Mouse (Mus musculus) hindbrain, embryonic 10.5 days (tissue): Measurements from ENCODE around the gene Rab44. TPM values are rescaled to one million over a fixed set of nuclear protein-coding genes. Genes with fewer than 3 reads are reported as not detected.

ENCODE experiments used
- DNase-seq: peaks from one replicate; pipeline ENCODE4 v3.0.0-alpha.2; 2017; ENCODE audit warnings: low spot score
- H3K27ac ChIP-seq: fragments of 300-500 bp; sonication (generic); 2 replicates; pipeline ENCODE4 v1.5.1; 2016; ENCODE audit warnings: mild to moderate bottlenecking, moderate library complexity
- H3K27me3 ChIP-seq: fragments of 300-500 bp; sonication (generic); 2 replicates; pipeline ENCODE4 v1.6.1; 2016; ENCODE audit warnings: mild to moderate bottlenecking; ENCODE audit not compliant: poor library complexity, insufficient read depth, severe bottlenecking
- H3K36me3 ChIP-seq: fragments of 300-500 bp; sonication (generic); 2 replicates; pipeline ENCODE4 v1.6.1; 2016; ENCODE audit warnings: mild to moderate bottlenecking, moderate library complexity
- H3K4me1 ChIP-seq: fragments of 300-500 bp; sonication (generic); replicated peaks from 2 replicates; pipeline ENCODE4 v1.6.1; 2016; ENCODE audit warnings: mild to moderate bottlenecking
- H3K4me3 ChIP-seq: fragments of 300-500 bp; sonication (generic); 2 replicates; pipeline ENCODE4 v1.5.1; 2016; ENCODE audit warnings: mild to moderate bottlenecking, moderate library complexity
- H3K9me3 ChIP-seq: fragments of 300-500 bp; sonication (generic); 2 replicates; pipeline ENCODE4 v1.6.1; 2016; ENCODE audit warnings: mild to moderate bottlenecking, moderate library complexity
- WGBS: fragments of 180-500 bp; shearing (Covaris S2); methylation state at CpG from one replicate; pipeline ENCODE4 v1.1.7; 2016; 5-methylcytosine and 5-hydroxymethylcytosine counted together
- polyA plus RNA-seq: library from polyadenylated mRNA; unstranded; fragments of >200 nt; fragmentation: Nextera tagmentation; extraction: Ambion mirVana; gene quantifications from 2 replicates; pipeline ENCODE4 v1.2.1, GENCODE M21; 2016

Gene Rab44
- polyA plus RNA-seq, 1 experiment from 2014 or later, result not detected

GRCm38 (mm10) chr17:29147773-29148172 lies 33.8 kb downstream of the Rab44 start:
- peaks cover 26% of the 10 kb centered on the region for H3K4me1 ChIP-seq
- 78% methylated on average over 6 of the region's 6 CpGs for WGBS
- H3K9me3 ChIP-seq, result peaks cover 9% of the 10 kb centered on the region; the same call in 1 of the 2 replicates
- DNase-seq, result no peak
- 0 out of 2 replicates have a peak, but pooled peaks cover 6% of the 10 kb centered on the region for H3K27me3 ChIP-seq
- no peaks in the 10 kb centered on the region for H3K36me3 ChIP-seq
- H3K4me3 ChIP-seq, result no peak overlapping the region
- H3K27ac ChIP-seq, result no peak overlapping the region; the same call in 1 of the 2 replicates

GRCm38 (mm10) chr17:29149766-29150165 lies 35.8 kb downstream of the Rab44 start:
- WGBS, result 80% methylated on average over 7 of the region's 7 CpGs
- H3K27me3 ChIP-seq, result 0 out of 2 replicates have a peak, but pooled peaks cover 6% of the 10 kb centered on the region
- peaks cover 9% of the 10 kb centered on the region; the same call in 1 of the 2 replicates for H3K9me3 ChIP-seq
- DNase-seq, result no peak
- H3K4me3 ChIP-seq, result no peak overlapping the region
- H3K4me1 ChIP-seq, result peaks cover 32% of the 10 kb centered on the region
- no peaks in the 10 kb centered on the region for H3K36me3 ChIP-seq
- H3K27ac ChIP-seq, result no peak overlapping the region

GRCm38 (mm10) chr17:29152547-29152946 lies 38.6 kb downstream of the Rab44 start:
- H3K36me3 ChIP-seq, result no peaks in the 10 kb centered on the region
- H3K4me3 ChIP-seq, result no peak overlapping the region
- H3K9me3 ChIP-seq, result no peaks in the 10 kb centered on the region
- 70% methylated on average over 5 of the region's 5 CpGs for WGBS
- peaks cover 48% of the 10 kb centered on the region for H3K4me1 ChIP-seq
- H3K27me3 ChIP-seq, result 0 out of 2 replicates have a peak, but pooled peaks cover 3% of the 10 kb centered on the region
- 0 out of 2 replicates have a peak overlapping the region, but pooled peaks have one; percentile 23 for H3K27ac ChIP-seq
- DNase-seq, result no peak

- 91% methylated on average over 13 of the region's 13 CpGs for WGBS
- peaks cover 41% of the 10 kb centered on the region for H3K4me1 ChIP-seq
- no peak overlapping the region for H3K27ac ChIP-seq
- no peak overlapping the region for H3K4me3 ChIP-seq
- no peak for DNase-seq
- no peaks in the 10 kb centered on the region for H3K9me3 ChIP-seq
- no peaks in the 10 kb centered on the region for H3K36me3 ChIP-seq
- H3K27me3 ChIP-seq, result no peaks in the 10 kb centered on the region
Measured at GRCm38 (mm10) chr17:29154247-29154646, 40.3 kb downstream of the Rab44 start.

GRCm38 (mm10) chr17:29155355-29156135 lies 41.6 kb downstream of the Rab44 start:
- Histone ChIP-seq H3K27ac (peak overlapping the region; percentile 45; the same call in 1 of the 2 replicates), H3K4me3 (no peak overlapping the region), H3K9me3 (no peaks in the 10 kb centered on the region), H3K27me3 (no peaks in the 10 kb centered on the region), H3K36me3 (no peaks in the 10 kb centered on the region), H3K4me1 (peaks cover 42% of the 10 kb centered on the region)
- WGBS, result 58% methylated on average over 12 of the region's 12 CpGs
- DNase-seq, result peak; percentile 18

- WGBS, result 78% methylated on average over 16 of the region's 16 CpGs
- 0 out of 2 replicates have a peak overlapping the region, but pooled peaks have one; percentile 45 for H3K27ac ChIP-seq
- peaks cover 42% of the 10 kb centered on the region for H3K4me1 ChIP-seq
- DNase-seq, result no peak
- no peaks in the 10 kb centered on the region for H3K27me3 ChIP-seq
- no peak overlapping the region for H3K4me3 ChIP-seq
- H3K9me3 ChIP-seq, result peaks cover 5% of the 10 kb centered on the region; the same call in 1 of the 2 replicates
- no peaks in the 10 kb centered on the region for H3K36me3 ChIP-seq
Measured at GRCm38 (mm10) chr17:29156396-29156795, 42.5 kb downstream of the Rab44 start.

- Histone ChIP-seq H3K9me3 (peaks cover 10% of the 10 kb centered on the region; the same call in 1 of the 2 replicates), H3K27ac (no peak overlapping the region), H3K4me1 (peaks cover 42% of the 10 kb centered on the region), H3K4me3 (no peak overlapping the region), H3K27me3 (no peaks in the 10 kb centered on the region), H3K36me3 (no peaks in the 10 kb centered on the region)
- WGBS, result 90% methylated on average over 8 of the region's 8 CpGs
- no peak for DNase-seq
Measured at GRCm38 (mm10) chr17:29156866-29157265, 42.9 kb downstream of the Rab44 start.

GRCm38 (mm10) chr17:29158899-29159298 lies 45.0 kb downstream of the Rab44 start:
- DNase-seq, result no peak
- no peak overlapping the region for H3K4me3 ChIP-seq
- WGBS, result 94% methylated on average over 15 of the region's 15 CpGs
- no peak overlapping the region for H3K27ac ChIP-seq
- H3K4me1 ChIP-seq, result peaks cover 28% of the 10 kb centered on the region
- H3K27me3 ChIP-seq, result 0 out of 2 replicates have a peak, but pooled peaks cover 3% of the 10 kb centered on the region
- H3K36me3 ChIP-seq, result no peaks in the 10 kb centered on the region
- peaks cover 13% of the 10 kb centered on the region; the same call in 1 of the 2 replicates for H3K9me3 ChIP-seq

- 89% methylated on average over 5 of the region's 5 CpGs for WGBS
- H3K4me1 ChIP-seq, result peaks cover 31% of the 10 kb centered on the region
- DNase-seq, result no peak
Measured at GRCm38 (mm10) chr17:29159320-29159719, 45.4 kb downstream of the Rab44 start.

GRCm38 (mm10) chr17:29159743-29160455 lies 46.0 kb downstream of the Rab44 start:
- Histone ChIP-seq H3K27ac (no peak overlapping the region), H3K4me1 (peaks cover 33% of the 10 kb centered on the region), H3K27me3 (peaks cover 11% of the 10 kb centered on the region; the same call in 1 of the 2 replicates), H3K9me3 (peaks cover 13% of the 10 kb centered on the region; the same call in 1 of the 2 replicates), H3K36me3 (no peaks in the 10 kb centered on the region), H3K4me3 (no peak overlapping the region)
- 87% methylated on average over 16 of the region's 16 CpGs for WGBS
- no peak for DNase-seq

More at GRCm38 (mm10) chr17:29159320-29159719, 45.4 kb downstream of the Rab44 start:
- Histone ChIP-seq H3K9me3 (peaks cover 13% of the 10 kb centered on the region; the same call in 1 of the 2 replicates), H3K36me3 (no peaks in the 10 kb centered on the region), H3K27ac (no peak overlapping the region), H3K4me3 (no peak overlapping the region), H3K27me3 (peaks cover 5% of the 10 kb centered on the region; the same call in 1 of the 2 replicates)

- Histone ChIP-seq H3K4me3 (no peak overlapping the region), H3K36me3 (no peaks in the 10 kb centered on the region), H3K4me1 (peaks cover 34% of the 10 kb centered on the region), H3K9me3 (peaks cover 13% of the 10 kb centered on the region; the same call in 1 of the 2 replicates), H3K27ac (no peak overlapping the region), H3K27me3 (peaks cover 32% of the 10 kb centered on the region)
- WGBS, result 94% methylated on average over 13 of the region's 13 CpGs
- no peak for DNase-seq
Measured at GRCm38 (mm10) chr17:29162334-29162733, 48.4 kb downstream of the Rab44 start.

GRCm38 (mm10) chr17:29164469-29165111 lies 50.6 kb downstream of the Rab44 start:
- peaks cover 13% of the 10 kb centered on the region; the same call in 1 of the 2 replicates for H3K9me3 ChIP-seq
- no peaks in the 10 kb centered on the region for H3K36me3 ChIP-seq
- no peak for DNase-seq
- peaks cover 35% of the 10 kb centered on the region for H3K27me3 ChIP-seq
- no peak overlapping the region for H3K4me3 ChIP-seq
- H3K4me1 ChIP-seq, result peaks cover 35% of the 10 kb centered on the region
- WGBS, result 14% methylated on average over 17 of the region's 17 CpGs
- H3K27ac ChIP-seq, result peak overlapping the region; percentile 5; the same call in 1 of the 2 replicates
